Mouse (Mus musculus) CH12F3 (cell line): ENCODE data around the gene Prpf38a.

Experiments used
- in situ Hi-C: fragments of 300-500 bp; cut with MboI; formaldehyde crosslinking; loops from 2 replicates; pipeline ENCODE4 v1.14.3; 2020; ENCODE audit warnings: low sequenced_read_pairs

The Prpf38a gene

DNA sequence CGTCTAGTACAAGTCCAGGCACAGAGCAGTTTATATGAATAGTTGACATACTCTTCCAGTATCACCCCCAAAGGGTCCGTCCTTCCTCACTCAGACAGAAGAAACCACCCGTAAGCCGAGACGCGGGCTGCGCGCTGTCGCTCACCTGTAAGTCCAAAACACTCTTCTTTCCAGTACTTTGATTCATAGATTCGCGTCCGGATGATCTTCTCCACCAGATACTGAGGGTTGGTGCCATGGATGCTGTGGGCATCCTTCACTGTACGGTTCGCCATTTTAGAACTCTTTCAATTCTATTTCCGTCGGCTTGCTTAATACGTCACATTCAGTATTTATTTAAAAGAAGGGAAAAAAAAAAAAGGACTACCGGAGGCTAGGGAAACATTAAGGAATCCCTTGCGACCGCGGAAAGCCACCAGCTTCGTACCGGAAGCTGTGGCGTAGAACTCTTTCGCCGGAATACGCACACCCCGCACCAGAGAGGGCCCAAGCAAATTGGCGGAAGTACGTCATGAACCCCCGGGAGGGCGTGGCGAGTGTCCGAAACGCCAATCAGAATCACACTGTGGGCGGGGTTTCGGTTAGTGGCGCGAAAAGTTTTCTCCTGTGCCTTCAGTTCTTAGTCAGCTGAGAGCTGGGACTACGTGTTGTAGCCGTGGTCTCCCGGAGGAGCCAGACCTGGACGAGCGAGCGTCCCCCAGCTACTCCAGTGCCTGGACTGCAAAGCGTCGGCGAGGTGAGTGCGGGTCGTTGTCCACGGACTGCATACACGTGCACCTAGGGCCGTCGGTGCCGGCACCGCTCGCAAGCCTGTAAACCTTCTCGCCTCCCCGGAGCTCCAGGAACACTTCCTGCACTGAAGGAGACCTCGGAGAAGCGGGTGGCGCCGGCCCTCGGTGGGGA is at the start of gene Prpf38a, which contains the start of gene Orc1:
TSS of gene Prpf38a (minus strand) at position 497 of the 903 bp plus-strand sequence.
TSS of gene Orc1 (plus strand) at position 584 of the 903 bp plus-strand sequence.
- in situ Hi-C loops = no loop called here

- in situ Hi-C loops = no loop called here
These were observed 47.9 kb upstream of the Prpf38a start for GRCm38 (mm10) chr4:108627066-108627465.

- in situ Hi-C loops = no loop called here
These were observed 42.4 kb upstream of the Prpf38a start for GRCm38 (mm10) chr4:108621504-108621903.

DNA sequence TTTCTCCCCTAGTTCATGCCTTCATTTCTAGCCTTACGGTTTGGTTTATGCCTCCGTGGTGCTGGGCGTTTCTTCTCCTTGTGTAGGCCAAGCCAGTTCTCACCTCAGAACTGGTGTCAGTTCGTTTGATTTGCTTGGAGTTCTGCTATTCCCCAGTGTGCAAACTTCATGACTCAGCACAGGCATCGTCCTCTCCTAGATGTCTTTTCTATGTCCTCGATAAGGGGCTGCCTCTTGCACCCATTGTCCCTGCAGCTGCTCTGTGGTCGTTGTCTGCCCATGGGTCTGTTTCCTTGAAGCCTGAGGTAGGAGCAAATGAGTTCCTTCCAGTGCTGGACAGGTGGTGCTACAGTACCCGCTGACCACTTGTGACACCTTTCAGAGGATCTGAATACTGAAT is 41.4 kb upstream of the Prpf38a start:
- in situ Hi-C loops = no loop called here

DNA sequence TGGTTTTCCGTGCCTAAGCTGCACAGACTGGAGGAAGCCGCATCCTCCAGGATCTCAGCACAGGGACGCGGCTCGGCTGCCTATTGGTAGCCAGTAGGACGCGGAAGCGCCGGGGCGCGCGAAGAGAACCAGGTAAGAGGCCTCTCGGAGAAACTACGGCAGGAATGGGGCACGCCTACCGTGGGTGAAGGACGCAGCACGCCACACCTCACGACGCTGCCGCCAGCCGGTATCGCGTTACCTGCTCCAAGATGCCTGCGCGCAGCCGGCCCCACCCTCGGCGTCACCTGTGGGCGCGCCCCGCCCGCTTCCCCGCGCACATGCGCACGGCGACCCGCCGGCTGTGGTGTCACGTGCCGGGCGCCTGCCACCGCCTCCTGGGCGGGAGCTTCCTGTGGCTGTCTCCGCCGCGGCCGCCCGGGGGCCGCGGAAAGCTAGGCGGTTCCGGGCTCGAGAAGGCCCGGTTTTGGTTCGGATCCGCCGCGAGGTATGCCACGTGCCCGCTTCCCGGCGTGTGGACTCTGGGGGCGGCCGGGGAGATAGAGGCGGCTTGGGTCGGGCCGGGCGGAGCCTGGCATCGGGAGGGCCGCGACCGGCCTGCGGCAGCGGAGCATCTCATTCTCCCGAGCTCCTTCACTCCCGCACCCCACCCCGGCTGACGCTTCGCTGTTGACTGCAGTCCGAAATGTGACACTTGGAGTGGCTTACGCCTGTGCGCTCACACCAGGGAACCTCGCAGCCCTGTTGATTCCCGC is 40.6 kb upstream of the Prpf38a start, which contains the start of gene Cc2d1b:
TSS of gene Cc2d1b (plus strand) at position 354 of the 755 bp plus-strand sequence.
- in situ Hi-C loops = no loop called here

- in situ Hi-C loops = no loop called here
These were observed 40.0 kb upstream of the Prpf38a start for GRCm38 (mm10) chr4:108619165-108619564.

- in situ Hi-C loops = no loop called here
These were observed 39.5 kb upstream of the Prpf38a start for GRCm38 (mm10) chr4:108618586-108618985.

GRCm38 (mm10) chr4:108610935-108611334 is 31.8 kb upstream of the Prpf38a start:
- in situ Hi-C loops = no loop called here

GRCm38 (mm10) chr4:108608651-108609050 is 29.5 kb upstream of the Prpf38a start:
- in situ Hi-C loops = no loop called here

- in situ Hi-C loops = no loop called here
These were observed 22.7 kb upstream of the Prpf38a start for GRCm38 (mm10) chr4:108601870-108602269.

DNA sequence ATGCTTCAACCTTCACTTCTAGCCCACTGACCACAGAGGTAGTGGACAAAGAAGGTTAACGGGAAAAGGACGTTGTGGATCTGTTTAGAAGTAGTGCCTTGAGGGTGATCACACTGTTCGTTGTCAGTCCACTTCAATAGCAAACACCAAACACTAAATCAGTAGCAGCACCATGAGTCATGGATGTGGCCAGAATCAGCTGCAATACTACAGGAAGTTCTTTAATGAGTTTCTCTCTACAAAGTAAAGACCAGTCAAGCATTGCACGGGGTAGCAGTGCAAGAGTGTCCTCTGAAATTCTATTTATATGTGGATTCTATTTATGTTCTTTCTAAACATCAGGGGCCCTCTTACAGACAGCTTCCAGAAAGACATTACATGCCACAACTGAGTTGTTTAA is 19.2 kb upstream of the Prpf38a start:
- in situ Hi-C loops = no loop called here

DNA sequence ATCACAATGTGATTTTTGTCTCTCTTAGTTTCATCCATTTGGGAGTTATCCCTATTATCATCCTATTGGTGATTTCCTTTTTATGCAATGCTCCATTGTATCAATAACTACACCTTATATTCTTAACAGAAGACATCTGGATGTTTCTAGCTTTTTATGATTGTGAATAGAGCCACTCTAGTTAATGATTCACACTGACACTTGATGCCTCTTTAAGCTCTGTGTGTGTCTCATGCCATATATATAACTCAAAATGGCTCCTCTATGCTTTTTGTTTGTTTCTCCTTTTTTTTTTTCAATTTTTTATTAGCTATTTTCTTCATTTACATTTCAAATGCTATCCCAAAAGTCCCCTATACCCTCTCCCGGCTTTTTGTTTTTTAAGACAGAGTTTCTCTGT is 16.6 kb upstream of the Prpf38a start:
- in situ Hi-C loops = no loop called here

- in situ Hi-C loops = no loop called here
These were observed 14.2 kb upstream of the Prpf38a start for GRCm38 (mm10) chr4:108593376-108593775.

- in situ Hi-C loops = no loop called here
These were observed 741 bp upstream of the Prpf38a start for GRCm38 (mm10) chr4:108579743-108580411.

GRCm38 (mm10) chr4:108572644-108573043 is 6.5 kb downstream of the Prpf38a start:
- in situ Hi-C loops = no loop called here

DNA sequence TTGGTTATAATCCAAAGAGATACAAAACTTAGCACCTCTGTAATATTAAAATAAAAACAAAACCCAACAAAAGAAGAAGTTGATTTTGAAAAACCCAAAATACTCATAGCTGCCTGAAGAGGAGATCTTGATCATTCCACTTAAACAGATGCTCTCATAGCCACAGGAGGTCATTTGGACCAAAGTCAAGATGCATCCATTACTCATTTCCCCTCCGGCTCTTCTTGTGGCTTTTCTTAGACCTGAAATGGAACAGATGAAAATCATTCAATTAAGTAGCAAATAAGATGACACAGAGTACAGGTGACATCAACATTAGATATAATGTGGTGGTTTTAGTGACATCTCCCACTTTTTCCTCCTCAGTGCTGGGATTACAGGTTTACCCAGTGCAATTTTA is 14.1 kb downstream of the Prpf38a start:
- in situ Hi-C loops = no loop called here

DNA sequence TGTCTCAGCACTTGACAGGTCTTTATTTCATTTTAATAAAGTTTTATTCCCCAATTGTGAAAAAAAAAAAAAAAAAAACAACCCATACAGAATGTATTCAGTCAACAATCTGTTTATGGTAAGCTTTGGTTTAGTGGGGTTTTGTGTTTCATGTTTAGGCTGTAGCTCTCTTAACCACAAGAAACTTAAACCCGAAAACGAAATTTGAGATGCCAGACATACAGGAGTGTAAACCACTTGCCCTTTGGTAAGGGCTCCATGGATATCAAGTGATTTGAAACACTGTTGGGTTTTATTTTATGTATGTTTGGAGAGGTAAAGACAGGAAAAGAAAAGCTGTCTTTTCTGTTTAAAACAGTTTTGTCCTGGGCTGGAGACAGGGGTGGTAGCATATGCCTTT is 39.4 kb downstream of the Prpf38a start:
- in situ Hi-C loops = no loop called here
